Mouse (Mus musculus) kidney, adult 11 months (tissue): ENCODE data around the gene Cpox.

Experiments
- DNase-seq: peaks from one replicate; pipeline ENCODE4 v3.0.0; 2022

Cpox gene

GRCm38 (mm10) chr16:58671212-58671985 lies 1.3 kb downstream of the Cpox start:
- no peak for DNase-seq

GRCm38 (mm10) chr16:58672396-58672795 lies 2.3 kb downstream of the Cpox start:
- no peak for DNase-seq

- DNase-seq: peak; percentile 47
Measured at GRCm38 (mm10) chr16:58673811-58674410, 3.8 kb downstream of the Cpox start.

DNA sequence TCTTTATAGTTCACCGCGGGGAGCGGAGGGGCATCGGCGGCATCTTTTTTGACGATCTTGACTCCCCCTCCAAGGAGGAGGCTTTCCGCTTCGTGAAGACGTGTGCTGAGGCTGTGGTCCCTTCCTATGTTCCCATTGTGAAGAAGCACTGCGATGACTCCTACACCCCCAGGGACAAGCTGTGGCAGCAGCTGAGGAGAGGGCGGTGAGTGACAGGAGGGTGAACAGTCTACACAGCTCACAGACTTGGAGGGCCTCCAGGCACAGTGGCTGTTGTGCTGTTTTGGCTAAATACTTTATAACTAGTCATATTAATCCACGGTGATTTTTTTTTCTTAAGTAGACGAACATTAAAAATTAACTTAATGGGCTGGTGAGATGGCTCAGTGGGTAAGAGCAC lies 5.2 kb downstream of the Cpox start:
- peak; percentile 46 for DNase-seq

DNA sequence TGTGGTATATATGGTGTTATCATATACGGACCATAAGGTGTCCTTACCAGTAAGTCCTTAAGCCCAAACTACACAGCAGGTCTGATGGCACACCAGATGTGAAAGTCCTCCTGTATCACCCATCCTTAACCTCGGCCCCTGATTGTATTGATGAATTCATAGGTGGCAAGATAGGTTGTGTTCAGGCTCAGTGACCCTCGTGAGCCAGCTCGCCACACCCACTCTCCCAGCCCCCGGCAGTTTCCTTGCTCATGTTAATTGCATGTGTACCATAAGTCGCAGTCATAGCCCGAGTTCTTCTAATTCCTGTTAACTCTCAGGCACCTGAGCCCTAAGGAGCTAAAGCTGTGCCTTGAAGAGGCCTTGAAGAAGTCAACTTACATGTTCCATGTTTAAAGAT lies 6.1 kb downstream of the Cpox start:
- no peak for DNase-seq

DNA sequence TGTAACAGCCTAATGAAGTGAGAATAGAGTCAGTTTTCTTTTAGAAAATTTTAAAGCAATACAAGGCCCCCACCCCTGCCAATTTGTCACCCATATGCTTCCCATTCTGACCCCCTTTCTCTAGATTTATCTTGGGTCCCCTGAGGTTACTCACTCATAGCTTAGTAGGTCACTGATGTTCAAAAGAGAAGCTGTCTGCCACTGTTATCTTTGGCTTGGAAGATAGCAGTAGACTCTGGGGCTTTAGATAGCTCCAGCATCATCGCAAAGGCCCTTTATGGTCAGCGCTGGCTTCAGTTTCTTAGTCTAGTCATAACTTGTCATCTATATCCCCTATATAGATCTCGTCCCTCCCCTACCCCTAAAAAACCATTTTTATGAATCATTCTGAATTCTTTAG lies 6.5 kb downstream of the Cpox start:
- DNase-seq: no peak

DNA sequence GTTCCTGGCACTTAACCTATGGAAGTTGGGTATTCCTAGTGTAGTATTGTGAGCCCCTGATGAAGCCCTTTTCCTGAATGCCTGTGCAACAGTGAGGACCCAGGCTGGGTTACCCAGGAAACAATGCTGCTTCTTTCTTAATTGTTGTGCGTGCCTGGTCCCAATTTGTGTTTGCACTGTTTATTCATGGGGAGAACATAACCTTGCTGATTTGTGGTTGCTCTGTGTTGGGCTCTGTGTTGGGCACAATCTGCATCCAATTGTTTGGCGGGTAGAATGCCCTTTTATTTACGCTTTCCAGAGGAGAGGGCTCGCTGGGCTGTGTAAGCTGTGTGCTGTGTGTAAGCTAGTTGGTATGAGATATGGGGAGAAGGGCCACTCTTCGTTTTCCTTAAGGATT lies 7.4 kb downstream of the Cpox start:
- no peak for DNase-seq

DNA sequence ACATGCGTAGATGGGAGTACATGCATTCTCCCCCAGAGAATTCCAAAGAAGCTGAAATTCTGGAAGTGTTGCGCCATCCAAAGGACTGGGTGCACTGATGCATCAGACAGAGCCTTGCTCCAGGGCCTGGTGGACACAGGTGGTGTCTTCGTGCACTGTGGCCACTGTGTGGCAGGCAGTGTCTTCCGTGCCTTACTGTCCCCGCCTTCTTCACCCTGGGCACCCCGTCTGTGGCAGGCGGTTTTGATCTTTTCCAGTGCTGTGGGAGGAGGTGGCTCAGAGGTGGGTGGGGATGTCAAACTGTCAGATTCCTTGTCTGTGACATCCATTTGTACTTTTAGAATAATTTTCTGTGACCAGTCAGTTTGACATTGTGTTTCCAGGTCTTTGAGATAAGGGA lies 8.6 kb downstream of the Cpox start:
- no peak for DNase-seq

GRCm38 (mm10) chr16:58682046-58682445 lies 12.0 kb downstream of the Cpox start:
- no peak for DNase-seq

GRCm38 (mm10) chr16:58682870-58683269 lies 12.8 kb downstream of the Cpox start:
- DNase-seq: no peak

DNA sequence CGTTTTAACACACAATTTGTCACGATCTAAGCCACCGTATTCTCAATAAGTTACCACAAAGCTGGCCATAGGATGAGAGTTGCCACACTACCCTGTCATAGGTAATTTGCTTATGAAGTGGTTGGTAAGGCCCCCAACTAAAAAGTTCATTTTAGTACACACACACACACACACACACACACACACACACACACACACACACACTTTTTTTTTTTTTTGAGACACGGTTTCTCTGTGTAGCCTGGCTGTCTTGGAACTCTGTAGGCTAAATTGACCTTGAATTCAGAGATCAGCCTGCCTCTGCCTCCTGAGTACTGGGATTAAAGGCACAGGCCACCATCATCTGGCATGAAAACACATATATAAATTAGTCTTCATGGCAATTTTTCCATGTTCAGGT lies 13.8 kb downstream of the Cpox start:
- no peak for DNase-seq

GRCm38 (mm10) chr16:58684537-58684936 lies 14.4 kb downstream of the Cpox start:
- no peak for DNase-seq

DNA sequence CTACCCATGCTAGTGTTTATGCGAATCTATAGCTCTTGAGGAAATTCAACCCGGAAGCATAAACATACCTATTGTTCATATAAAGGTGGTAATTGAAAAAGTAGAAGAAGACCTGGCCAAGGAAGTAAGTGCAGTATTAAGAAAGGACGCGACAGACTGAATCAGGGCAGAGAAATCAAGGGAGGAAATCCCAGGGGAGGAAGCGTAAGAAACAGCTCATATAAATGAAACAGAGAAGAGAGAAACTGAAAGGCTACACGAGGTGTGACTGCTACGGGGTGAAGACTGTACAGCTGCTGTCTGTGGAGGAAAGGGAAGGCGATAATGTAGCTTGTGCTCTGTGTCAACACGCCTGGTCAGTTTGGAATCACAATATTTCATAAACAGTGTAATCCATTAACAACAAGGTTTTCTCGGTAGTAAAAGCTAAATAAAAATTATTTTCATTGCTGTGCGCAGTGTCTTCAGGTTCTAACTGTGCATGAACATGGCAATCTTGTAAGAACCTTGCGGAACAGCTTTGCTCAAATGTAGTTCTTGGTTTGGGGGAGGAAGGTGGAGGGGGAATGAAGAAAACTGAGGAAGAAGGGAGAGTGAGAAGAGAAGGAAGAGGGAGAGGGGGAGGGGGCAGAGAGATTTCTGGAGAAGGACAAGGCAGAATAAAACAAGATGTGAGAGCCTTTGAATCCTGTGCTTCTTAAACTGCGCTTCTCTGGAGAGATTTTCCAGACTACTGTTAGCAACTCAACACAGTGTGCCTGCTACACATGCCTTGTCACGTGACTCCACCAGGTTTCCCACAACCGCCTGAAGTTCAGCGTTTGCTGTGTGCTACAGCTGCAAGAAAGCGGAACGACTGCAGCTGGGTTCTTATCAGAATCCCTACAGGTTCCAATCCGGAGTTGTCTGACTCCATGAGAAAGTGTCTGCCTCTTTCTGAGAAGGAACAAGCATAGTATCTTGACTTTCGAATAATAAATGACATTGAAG lies 15.8 kb downstream of the Cpox start:
- DNase-seq: no peak

GRCm38 (mm10) chr16:58688534-58688933 lies 18.4 kb downstream of the Cpox start:
- DNase-seq: no peak

DNA sequence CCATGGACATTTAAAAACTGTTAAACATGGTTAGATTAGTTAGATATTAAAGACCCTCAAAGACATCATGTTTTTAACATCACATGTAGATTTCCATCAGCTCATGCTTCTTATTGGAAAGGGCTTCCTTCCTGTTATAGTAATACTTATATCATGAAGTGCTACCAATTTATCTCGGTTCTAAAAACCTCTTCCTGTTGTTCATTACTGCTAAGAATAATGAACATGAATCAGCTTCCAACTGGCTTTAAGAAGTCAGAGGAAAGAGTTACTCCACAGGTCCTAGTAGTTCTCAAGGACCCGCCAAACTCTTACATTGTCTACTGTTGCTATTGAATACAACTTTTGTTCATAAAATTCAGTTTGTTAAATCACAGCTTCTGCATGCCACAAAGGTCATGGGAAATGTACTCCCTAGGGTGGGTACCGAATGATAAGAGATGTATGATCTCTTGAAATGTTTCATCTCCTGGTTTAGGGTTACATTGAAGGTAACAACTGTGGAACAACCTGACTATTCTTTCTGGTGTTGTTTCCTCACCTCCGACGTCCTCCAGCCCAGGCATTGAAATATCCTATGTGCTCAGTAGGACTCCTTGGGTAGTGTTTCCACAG lies 19.6 kb downstream of the Cpox start:
- DNase-seq: no peak

- no peak for DNase-seq
Measured at GRCm38 (mm10) chr16:58690322-58690732, 20.2 kb downstream of the Cpox start.

GRCm38 (mm10) chr16:58694091-58694490 lies 24.0 kb downstream of the Cpox start:
- DNase-seq: no peak

- no peak for DNase-seq
Measured at GRCm38 (mm10) chr16:58696796-58697195, 26.7 kb downstream of the Cpox start.

DNA sequence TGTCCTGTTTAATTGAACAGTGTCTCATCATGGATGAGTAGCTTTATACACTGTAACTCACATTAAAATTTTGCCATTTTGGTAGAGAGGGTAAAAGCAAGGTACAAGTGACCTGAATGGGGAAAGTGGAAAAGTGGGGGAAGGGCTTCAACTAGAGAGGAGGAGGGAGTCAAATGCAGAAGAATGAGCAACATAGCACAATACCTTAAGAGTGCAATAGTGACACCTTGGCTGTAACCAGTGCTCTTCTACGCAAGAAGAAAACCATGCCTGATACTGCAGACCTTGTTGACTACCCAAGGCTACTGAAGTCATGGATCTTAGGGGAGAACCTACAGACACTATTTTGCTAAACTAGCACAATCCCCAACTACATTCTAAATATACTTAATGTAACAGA lies 27.2 kb downstream of the Cpox start:
- DNase-seq: no peak

GRCm38 (mm10) chr16:58700174-58700573 lies 30.1 kb downstream of the Cpox start:
- no peak for DNase-seq

- DNase-seq: no peak
Measured at GRCm38 (mm10) chr16:58700816-58701424, 30.8 kb downstream of the Cpox start.

DNA sequence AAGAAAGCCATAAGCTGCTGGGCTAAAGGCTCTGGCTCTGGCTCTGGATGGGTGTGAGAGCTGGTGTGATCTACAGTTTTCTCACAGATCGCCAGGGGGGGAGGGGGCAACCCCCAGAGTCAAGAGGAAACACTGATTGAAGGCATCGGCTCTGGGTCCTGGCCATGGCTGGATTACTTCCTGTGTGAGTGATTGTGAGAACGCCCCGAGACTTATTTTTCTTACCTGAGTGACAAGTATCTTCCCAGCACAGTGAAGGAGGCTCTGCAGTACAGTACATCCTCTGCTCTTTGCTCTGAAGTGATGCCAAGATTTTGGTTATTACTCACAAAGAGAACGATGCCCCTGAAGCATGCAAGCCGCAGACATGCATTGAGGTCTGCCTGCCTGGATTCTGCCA lies 31.7 kb downstream of the Cpox start:
- DNase-seq: no peak
